Mouse (Mus musculus): ENCODE data around the gene Spg20. TPM values are rescaled to one million over a fixed set of nuclear protein-coding genes. Genes with fewer than 3 reads are reported as not detected.

The Spg20 gene
- polyA plus RNA-seq, 1 experiment from 2014 or later: 20.6 TPM

DNA sequence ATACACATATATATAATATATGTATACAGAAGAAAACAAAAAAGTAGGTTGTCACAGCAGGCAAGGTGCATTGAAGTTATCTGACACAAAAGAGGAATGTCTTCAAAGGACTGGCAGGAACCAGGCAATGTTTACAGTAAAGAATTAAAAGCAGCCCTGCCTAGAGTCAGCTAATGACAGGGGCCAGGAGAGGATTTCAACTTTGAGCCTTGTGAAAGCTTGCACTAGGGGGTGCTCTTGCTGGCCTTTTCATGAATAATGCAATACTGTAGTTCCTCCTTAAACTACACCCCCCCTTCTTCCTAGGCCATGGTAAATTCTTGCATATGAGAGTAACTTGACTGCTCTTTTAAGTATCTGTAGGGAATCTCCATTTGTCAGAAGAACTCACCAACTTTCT is 10.8 kb upstream of the Spg20 start:
- Histone ChIP-seq H3K4me1 (replicated peaks) (peaks cover 15% of the 10 kb centered on the region), H3K36me3 (no peaks in the 10 kb centered on the region), H3K27me3 (no peaks in the 10 kb centered on the region), H3K4me2 (replicated peaks) (no peak overlapping the region), H3K27ac (no peak overlapping the region), H3K4me3 (replicated peaks) (no peak overlapping the region), H3K9me3 (no peaks in the 10 kb centered on the region), H3K9ac (replicated peaks) (no peak overlapping the region)
- no peak for ATAC-seq

DNA sequence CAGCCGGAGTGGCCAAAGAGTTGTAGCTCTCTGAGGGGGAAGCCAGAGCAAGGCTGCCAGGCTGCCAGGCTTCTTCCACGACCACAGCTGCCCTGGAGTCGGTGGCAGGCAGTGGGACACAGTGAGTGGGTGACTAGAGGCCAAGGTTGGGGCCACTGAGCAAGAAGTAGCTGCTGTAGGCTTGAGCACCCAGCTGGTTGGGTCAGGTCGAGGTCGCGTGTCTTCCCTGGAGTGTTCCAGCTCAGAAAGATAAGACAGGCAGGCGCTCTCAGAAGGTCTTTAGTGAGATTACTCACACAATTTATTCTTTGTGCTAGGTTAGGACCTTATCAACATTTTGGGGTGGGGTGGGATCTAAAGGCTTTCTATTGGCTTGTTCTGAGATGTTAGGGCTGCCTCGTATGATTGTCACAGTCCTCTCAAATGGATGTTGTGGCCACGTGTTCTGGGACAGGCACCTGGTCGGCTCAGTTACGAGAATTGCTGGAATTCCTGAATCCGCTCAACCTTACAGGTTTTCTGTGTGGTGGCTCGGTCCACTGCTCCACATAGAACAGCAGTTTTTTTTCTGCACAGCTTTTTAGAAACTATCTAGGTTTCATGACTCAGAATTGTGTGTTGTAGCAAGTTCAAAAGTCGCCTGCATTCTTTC is 6.4 kb upstream of the Spg20 start:
- no peak for ATAC-seq
- H3K27ac ChIP-seq: no peak overlapping the region; the same call in 1 of the 2 replicates
- no peak overlapping the region for H3K4me3 ChIP-seq (replicated peaks)
- H3K36me3 ChIP-seq: no peaks in the 10 kb centered on the region
- WGBS: 92% methylated on average over 14 of the region's 14 CpGs
- no peaks in the 10 kb centered on the region; the same call in 1 of the 2 replicates for H3K9me3 ChIP-seq
- no peaks in the 10 kb centered on the region for H3K27me3 ChIP-seq
- no peak overlapping the region for H3K9ac ChIP-seq (replicated peaks)
- H3K4me1 ChIP-seq (replicated peaks): no peaks in the 10 kb centered on the region
- H3K4me2 ChIP-seq (replicated peaks): no peak overlapping the region

GRCm38 (mm10) chr3:55106051-55106450 is 5.9 kb upstream of the Spg20 start:
- no peak overlapping the region for H3K4me3 ChIP-seq (replicated peaks)
- no peak overlapping the region for H3K4me2 ChIP-seq (replicated peaks)
- no peaks in the 10 kb centered on the region for H3K36me3 ChIP-seq
- no peaks in the 10 kb centered on the region for H3K4me1 ChIP-seq (replicated peaks)
- ATAC-seq: no peak
- WGBS: 86% methylated on average over 17 of the region's 17 CpGs
- no peak overlapping the region; the same call in 1 of the 2 replicates for H3K27ac ChIP-seq
- H3K9me3 ChIP-seq: no peaks in the 10 kb centered on the region; the same call in 1 of the 2 replicates
- H3K9ac ChIP-seq (replicated peaks): no peak overlapping the region
- H3K27me3 ChIP-seq: no peaks in the 10 kb centered on the region

GRCm38 (mm10) chr3:55109097-55109496 is 2.8 kb upstream of the Spg20 start:
- WGBS: 89% methylated on average over 4 of the region's 4 CpGs
- H3K9me3 ChIP-seq: no peaks in the 10 kb centered on the region; the same call in 1 of the 2 replicates
- no peak overlapping the region for H3K4me2 ChIP-seq (replicated peaks)
- no peak overlapping the region for H3K4me3 ChIP-seq (replicated peaks)
- no peak for ATAC-seq
- no peak overlapping the region for H3K27ac ChIP-seq
- no peak overlapping the region for H3K9ac ChIP-seq (replicated peaks)
- H3K27me3 ChIP-seq: no peaks in the 10 kb centered on the region
- peaks cover 18% of the 10 kb centered on the region for H3K4me1 ChIP-seq (replicated peaks)
- H3K36me3 ChIP-seq: no peaks in the 10 kb centered on the region

GRCm38 (mm10) chr3:55112710-55113415 is 955 bp downstream of the Spg20 start:
- Histone ChIP-seq H3K4me3 (replicated peaks) (peak overlapping the region; percentile 82), H3K27me3 (no peaks in the 10 kb centered on the region), H3K27ac (peak overlapping the region; percentile 86; the same call in 1 of the 2 replicates), H3K36me3 (peaks cover 13% of the 10 kb centered on the region), H3K4me2 (replicated peaks) (peak overlapping the region; percentile 68), H3K4me1 (replicated peaks) (peaks cover 27% of the 10 kb centered on the region), H3K9me3 (no peaks in the 10 kb centered on the region), H3K9ac (replicated peaks) (peak overlapping the region; percentile 93)
- ATAC-seq: no peak
- 57% methylated on average over 16 of the region's 16 CpGs for WGBS

- Histone ChIP-seq H3K4me1 (replicated peaks) (peaks cover 27% of the 10 kb centered on the region), H3K4me3 (replicated peaks) (no peak overlapping the region), H3K27me3 (no peaks in the 10 kb centered on the region), H3K9me3 (no peaks in the 10 kb centered on the region), H3K4me2 (replicated peaks) (no peak overlapping the region), H3K9ac (replicated peaks) (no peak overlapping the region), H3K27ac (no peak overlapping the region), H3K36me3 (peaks cover 30% of the 10 kb centered on the region)
- no peak for ATAC-seq
- WGBS: 79% methylated on average over 7 of the region's 7 CpGs
These were observed 2.6 kb downstream of the Spg20 start for GRCm38 (mm10) chr3:55114313-55115065.

GRCm38 (mm10) chr3:55115071-55115470 is 3.2 kb downstream of the Spg20 start:
- Histone ChIP-seq H3K9ac (replicated peaks) (no peak overlapping the region), H3K27ac (no peak overlapping the region), H3K9me3 (no peaks in the 10 kb centered on the region), H3K4me3 (replicated peaks) (no peak overlapping the region), H3K4me2 (replicated peaks) (no peak overlapping the region), H3K27me3 (no peaks in the 10 kb centered on the region), H3K4me1 (replicated peaks) (peaks cover 27% of the 10 kb centered on the region), H3K36me3 (peaks cover 33% of the 10 kb centered on the region)
- 63% methylated on average over 1 of the region's 1 CpGs for WGBS
- no peak for ATAC-seq

DNA sequence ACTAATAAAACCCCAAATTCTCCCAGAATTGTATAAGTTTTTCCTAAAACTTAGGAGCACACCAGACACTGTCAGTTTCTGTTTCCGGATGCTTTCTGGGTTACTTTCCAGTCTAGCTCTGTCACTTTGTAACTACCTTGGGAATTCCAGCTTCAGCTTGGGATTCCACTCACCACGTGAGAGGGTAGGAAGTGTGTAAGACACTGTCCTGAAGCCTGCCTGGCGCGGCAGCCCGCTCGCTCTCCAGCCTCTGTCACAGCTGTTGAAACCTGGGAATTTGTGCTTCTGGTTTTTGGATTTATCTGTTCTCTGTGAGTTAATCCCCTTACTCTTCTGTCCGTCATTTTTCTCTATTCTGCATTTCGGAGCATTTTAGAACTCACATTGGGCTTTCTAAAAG is 4.1 kb downstream of the Spg20 start:
- Histone ChIP-seq H3K9me3 (no peaks in the 10 kb centered on the region), H3K27me3 (no peaks in the 10 kb centered on the region), H3K4me2 (replicated peaks) (no peak overlapping the region), H3K9ac (replicated peaks) (no peak overlapping the region), H3K4me3 (replicated peaks) (no peak overlapping the region), H3K36me3 (peaks cover 40% of the 10 kb centered on the region), H3K27ac (no peak overlapping the region), H3K4me1 (replicated peaks) (peaks cover 27% of the 10 kb centered on the region)
- no peak for ATAC-seq
- whole genome bisulfite sequencing: 91% methylated on average over 8 of the region's 8 CpGs

DNA sequence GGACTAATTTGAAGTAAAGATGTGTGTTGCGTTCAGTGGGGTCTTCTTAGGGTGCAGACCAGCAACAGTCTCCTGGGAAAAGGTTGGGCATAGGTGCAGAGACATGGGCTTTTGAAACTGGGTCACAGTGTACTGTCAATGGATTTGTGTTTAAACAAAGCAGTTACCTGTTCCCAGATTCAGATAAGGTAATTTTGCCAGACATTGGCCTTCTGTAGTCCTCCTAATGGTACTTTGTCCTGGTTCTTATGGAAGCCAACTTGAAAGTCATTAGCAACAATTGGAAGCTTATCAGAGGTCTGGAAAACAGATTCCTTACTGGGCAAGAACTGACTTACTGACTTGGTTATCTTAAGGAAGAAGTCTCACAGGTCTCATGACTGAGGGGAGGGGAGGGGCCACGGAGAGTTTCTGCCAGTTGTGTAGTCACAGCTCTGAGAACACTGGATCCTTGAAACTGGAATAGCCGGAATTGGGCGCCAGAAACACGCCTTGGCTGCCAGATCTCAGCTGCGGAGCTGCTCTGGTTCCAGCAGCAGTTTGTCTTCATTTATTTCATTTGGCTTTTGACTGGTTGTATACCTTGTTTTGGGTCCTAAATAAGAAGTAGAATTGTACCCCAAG is 7.5 kb downstream of the Spg20 start:
- Histone ChIP-seq H3K4me3 (replicated peaks) (no peak overlapping the region), H3K27me3 (no peaks in the 10 kb centered on the region), H3K9me3 (no peaks in the 10 kb centered on the region), H3K9ac (replicated peaks) (no peak overlapping the region), H3K4me1 (replicated peaks) (peaks cover 6% of the 10 kb centered on the region), H3K36me3 (peaks cover 71% of the 10 kb centered on the region), H3K4me2 (replicated peaks) (no peak overlapping the region), H3K27ac (no peak overlapping the region)
- ATAC-seq: no peak
- 90% methylated on average over 6 of the region's 6 CpGs for WGBS

DNA sequence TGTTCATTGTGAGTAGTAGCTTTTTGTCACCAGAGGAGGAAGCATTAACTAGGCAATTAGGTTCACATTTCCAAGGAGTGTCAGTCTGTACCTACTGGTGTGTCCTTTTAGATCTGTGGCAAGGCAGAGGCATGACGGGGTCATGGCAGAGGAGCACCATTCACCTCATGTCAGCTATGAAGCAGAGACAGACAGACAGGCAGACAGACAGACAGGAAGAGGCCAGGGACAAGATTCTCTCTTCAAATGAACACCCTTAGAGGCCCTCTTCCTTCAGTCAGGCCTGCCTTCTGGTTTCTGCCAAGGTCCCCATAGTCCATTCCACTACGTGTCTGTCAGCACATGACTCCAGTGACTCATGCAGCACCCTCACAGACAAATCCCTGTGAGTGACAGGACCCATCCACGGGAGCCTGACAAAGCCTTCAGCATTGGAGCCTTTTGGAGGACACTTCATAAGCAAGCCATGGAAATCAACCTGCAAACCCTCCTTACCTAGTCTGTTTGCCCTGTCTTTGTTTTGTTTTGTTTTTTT is 10.5 kb downstream of the Spg20 start:
- ATAC-seq: no peak
- no peaks in the 10 kb centered on the region for H3K27me3 ChIP-seq
- no peak overlapping the region for H3K4me3 ChIP-seq (replicated peaks)
- no peak overlapping the region for H3K4me2 ChIP-seq (replicated peaks)
- 83% methylated on average over 3 of the region's 3 CpGs for WGBS
- H3K36me3 ChIP-seq: peaks cover 87% of the 10 kb centered on the region
- no peak overlapping the region for H3K9ac ChIP-seq (replicated peaks)
- H3K27ac ChIP-seq: no peak overlapping the region
- H3K9me3 ChIP-seq: no peaks in the 10 kb centered on the region
- H3K4me1 ChIP-seq (replicated peaks): no peaks in the 10 kb centered on the region

- H3K36me3 ChIP-seq: peaks cover 87% of the 10 kb centered on the region
These were observed 11.2 kb downstream of the Spg20 start for GRCm38 (mm10) chr3:55123064-55123463.

More at GRCm38 (mm10) chr3:55123064-55123463, 11.2 kb downstream of the Spg20 start:
- H3K9me3 ChIP-seq: no peaks in the 10 kb centered on the region
- H3K4me1 ChIP-seq (replicated peaks): no peaks in the 10 kb centered on the region
- WGBS: 99% methylated on average over 4 of the region's 4 CpGs
- H3K27me3 ChIP-seq: no peaks in the 10 kb centered on the region
- no peak overlapping the region for H3K4me3 ChIP-seq (replicated peaks)
- no peak overlapping the region for H3K4me2 ChIP-seq (replicated peaks)
- no peak overlapping the region for H3K27ac ChIP-seq
- no peak overlapping the region for H3K9ac ChIP-seq (replicated peaks)
- ATAC-seq: no peak

Measured in midbrain, embryonic 13.5 days (tissue).